Mouse (Mus musculus) neural tube, embryonic 14.5 days (tissue): ENCODE results near the gene Igfbp2. TPM values are rescaled to one million over a fixed set of nuclear protein-coding genes. Genes with fewer than 3 reads are reported as not detected.

Source experiments
- ATAC-seq: fragments of 200-750 bp; cut with Nextera tagmentation; 2 replicates; pipeline ENCODE4 v1.8.0; 2017; ENCODE audit warnings: low read depth, mild to moderate bottlenecking, moderate TSS enrichment, moderate library complexity
- H3K27ac ChIP-seq: fragments of 300-500 bp; sonication (generic); 2 replicates; pipeline ENCODE4 v1.5.1; 2014; ENCODE audit warnings: low read depth, mild to moderate bottlenecking, control low read depth, low read length, moderate library complexity, mixed read lengths
- H3K27me3 ChIP-seq: fragments of 300-500 bp; sonication (generic); 2 replicates; pipeline ENCODE4 v1.6.1; 2014; ENCODE audit warnings: low read length; ENCODE audit not compliant: control insufficient read depth, insufficient read depth
- H3K36me3 ChIP-seq: fragments of 300-500 bp; sonication (generic); 2 replicates; pipeline ENCODE4 v1.6.1; 2014; ENCODE audit warnings: low read length, mixed read lengths; ENCODE audit not compliant: control insufficient read depth, insufficient read depth
- H3K4me1 ChIP-seq: fragments of 300-500 bp; sonication (generic); 2 replicates; pipeline ENCODE4 v1.6.1; 2014; ENCODE audit warnings: low read length; ENCODE audit not compliant: control insufficient read depth, insufficient read depth
- H3K4me2 ChIP-seq: fragments of 300-500 bp; sonication (generic); 2 replicates; pipeline ENCODE4 v1.6.1; 2014; ENCODE audit warnings: mild to moderate bottlenecking, low read depth, low read length, control low read depth
- H3K4me3 ChIP-seq: fragments of 300-500 bp; sonication (generic); 2 replicates; pipeline ENCODE4 v1.5.1; 2014; ENCODE audit warnings: low read depth, low read length, control low read depth, mixed read lengths
- H3K9ac ChIP-seq: fragments of 300-500 bp; sonication (generic); replicated peaks from 2 replicates; pipeline ENCODE4 v1.6.1; 2014; ENCODE audit warnings: low read depth, mild to moderate bottlenecking, control low read depth, low read length, mixed read lengths
- H3K9me3 ChIP-seq: fragments of 300-500 bp; sonication (generic); 2 replicates; pipeline ENCODE4 v1.6.1; 2016; ENCODE audit warnings: low read length; ENCODE audit not compliant: control insufficient read depth
- WGBS: fragments of 180-500 bp; shearing (Covaris S2); extraction: QIAGEN DNeasy Blood & Tissue Kit; methylation state at CpG from one replicate; pipeline ENCODE4 v1.1.7; 2014; 5-methylcytosine and 5-hydroxymethylcytosine counted together
- polyA plus RNA-seq: library from polyadenylated mRNA; unstranded; fragments of >200 nt; fragmentation: Nextera tagmentation; extraction: Ambion mirVana; gene quantifications from 2 replicates; pipeline ENCODE4 v1.2.1, GENCODE M21; 2014

Gene Igfbp2
- polyA plus RNA-seq, 1 experiment from 2014 or later: 163 TPM

DNA sequence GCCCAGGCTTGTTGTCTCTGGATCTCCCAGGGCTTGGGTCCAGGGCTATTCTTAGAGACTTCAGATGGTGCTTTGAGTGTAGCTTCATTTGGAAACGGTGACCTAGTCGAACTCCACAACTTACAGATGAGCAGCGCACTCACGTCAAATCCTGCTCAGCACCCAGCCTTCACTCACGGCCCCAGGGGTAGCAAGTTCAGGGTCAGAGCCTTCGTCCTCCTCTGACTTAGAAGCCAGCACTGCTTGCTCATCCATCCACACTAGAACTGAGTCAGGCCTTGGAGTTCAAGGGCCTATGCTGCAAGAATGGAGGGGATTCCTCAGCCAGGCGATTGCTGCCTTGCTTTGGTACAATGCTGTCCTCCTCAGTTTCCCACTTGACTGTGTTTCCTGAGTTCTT, 15.5 kb downstream of the Igfbp2 start:
- H3K4me1 ChIP-seq: no peaks in the 10 kb centered on the region
- H3K4me2 ChIP-seq: no peak overlapping the region
- no peak overlapping the region for H3K27ac ChIP-seq
- WGBS: 91% methylated on average over 7 of the region's 7 CpGs
- H3K4me3 ChIP-seq: no peak overlapping the region
- no peaks in the 10 kb centered on the region for H3K27me3 ChIP-seq
- no peak for ATAC-seq
- no peaks in the 10 kb centered on the region for H3K9me3 ChIP-seq
- 0 out of 2 replicates have a peak, but pooled peaks cover 5% of the 10 kb centered on the region for H3K36me3 ChIP-seq
- H3K9ac ChIP-seq: no peak overlapping the region

DNA sequence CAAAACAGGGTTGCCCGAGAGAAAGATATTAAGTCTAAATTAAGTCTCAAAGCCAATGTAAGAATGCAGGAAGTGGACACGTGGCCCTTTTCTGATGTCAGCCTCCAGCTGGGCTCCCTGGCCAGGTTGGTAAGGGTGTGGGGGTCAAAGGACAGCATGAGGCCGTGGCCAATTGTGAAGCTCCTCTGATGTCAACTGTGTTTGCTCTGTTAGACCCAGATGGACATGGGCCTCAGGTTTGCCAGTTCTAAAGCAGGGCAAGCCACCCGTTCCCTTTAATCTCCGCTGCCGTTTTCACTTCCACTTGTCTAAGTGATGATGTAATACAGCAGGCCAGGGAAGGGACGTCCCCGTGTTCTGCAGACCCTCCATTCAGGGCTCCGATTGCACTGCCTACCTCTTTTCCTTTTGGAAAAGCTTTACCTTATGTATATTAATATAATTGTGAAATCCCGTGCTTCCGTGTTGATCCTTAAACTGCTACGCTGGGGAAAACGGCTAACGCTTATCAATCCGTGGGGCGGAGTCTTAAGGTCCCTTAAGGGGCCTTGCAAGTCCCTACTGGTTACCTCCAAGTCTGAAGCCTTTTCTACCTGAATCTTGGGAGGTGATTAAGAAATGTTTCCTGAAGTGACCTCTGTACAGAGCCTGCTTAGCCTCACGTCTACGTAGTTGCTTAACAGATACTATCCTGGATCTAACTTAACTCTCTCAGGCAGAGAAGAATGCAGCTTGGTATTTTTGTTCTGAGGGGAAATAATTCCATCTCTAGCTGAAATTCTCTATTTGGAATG, 18.6 kb downstream of the Igfbp2 start:
- Histone ChIP-seq H3K4me1 (no peaks in the 10 kb centered on the region), H3K27me3 (no peaks in the 10 kb centered on the region), H3K4me2 (no peak overlapping the region), H3K36me3 (no peaks in the 10 kb centered on the region), H3K27ac (no peak overlapping the region), H3K4me3 (no peak overlapping the region), H3K9me3 (no peaks in the 10 kb centered on the region), H3K9ac (no peak overlapping the region)
- ATAC-seq: no peak
- 90% methylated on average over 18 of the region's 18 CpGs for WGBS

DNA sequence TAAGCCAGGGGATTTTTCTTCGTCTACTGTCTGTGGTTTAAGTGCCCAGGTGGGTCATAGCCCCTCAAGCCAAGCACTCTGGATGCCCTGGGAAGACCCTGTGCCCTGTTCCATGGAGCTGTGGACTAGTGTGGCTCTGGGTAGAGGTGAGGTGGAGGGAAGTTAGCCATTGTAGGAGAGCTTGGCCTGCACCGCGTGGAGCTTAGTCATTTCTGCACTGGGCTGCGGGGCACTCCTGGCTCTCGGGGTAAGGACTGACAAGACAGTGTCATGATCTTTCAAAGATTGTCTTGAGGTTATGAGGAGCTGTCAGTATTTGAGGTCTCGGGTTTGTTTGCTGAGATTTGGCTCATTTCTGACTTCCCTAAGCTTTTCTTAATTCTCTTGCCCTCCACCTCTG, 20.4 kb downstream of the Igfbp2 start:
- no peak overlapping the region for H3K27ac ChIP-seq
- no peaks in the 10 kb centered on the region; the same call in 1 of the 2 replicates for H3K36me3 ChIP-seq
- no peaks in the 10 kb centered on the region for H3K9me3 ChIP-seq
- H3K9ac ChIP-seq: no peak overlapping the region
- no peaks in the 10 kb centered on the region for H3K27me3 ChIP-seq
- H3K4me3 ChIP-seq: no peak overlapping the region
- 96% methylated on average over 6 of the region's 6 CpGs for WGBS
- no peak for ATAC-seq
- H3K4me2 ChIP-seq: no peak overlapping the region
- no peaks in the 10 kb centered on the region for H3K4me1 ChIP-seq

DNA sequence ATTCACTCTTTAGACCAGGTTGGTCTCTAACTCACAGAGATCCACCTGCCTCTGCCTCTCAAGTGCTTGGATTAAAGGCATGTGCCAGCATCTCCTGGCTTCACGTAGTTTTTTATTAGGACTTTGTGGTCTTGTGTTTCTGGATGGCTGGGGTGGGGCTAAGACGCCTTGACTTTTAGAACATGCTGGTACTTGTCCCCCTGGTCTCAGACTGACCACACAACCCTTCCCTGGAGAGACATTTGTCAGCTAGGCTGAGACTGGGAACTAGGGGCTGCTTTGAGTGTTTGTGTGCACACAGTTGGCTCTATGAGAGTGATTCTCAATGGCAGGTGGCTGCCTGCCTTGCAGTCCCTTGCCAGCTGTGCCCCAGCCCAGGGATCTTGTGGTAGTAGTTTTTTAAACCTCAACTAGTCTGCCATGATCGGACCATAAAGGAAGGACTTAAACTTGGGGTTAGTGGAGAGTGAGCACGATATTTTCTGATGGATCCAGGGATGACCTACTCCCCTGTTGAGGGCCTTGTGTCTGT, 23.6 kb downstream of the Igfbp2 start:
- Histone ChIP-seq H3K4me3 (no peak overlapping the region), H3K27ac (no peak overlapping the region), H3K4me2 (no peak overlapping the region), H3K27me3 (no peaks in the 10 kb centered on the region), H3K4me1 (no peaks in the 10 kb centered on the region), H3K36me3 (peaks cover 4% of the 10 kb centered on the region; the same call in 1 of the 2 replicates), H3K9ac (no peak overlapping the region), H3K9me3 (no peaks in the 10 kb centered on the region)
- no peak for ATAC-seq
- 89% methylated on average over 4 of the region's 4 CpGs for WGBS

DNA sequence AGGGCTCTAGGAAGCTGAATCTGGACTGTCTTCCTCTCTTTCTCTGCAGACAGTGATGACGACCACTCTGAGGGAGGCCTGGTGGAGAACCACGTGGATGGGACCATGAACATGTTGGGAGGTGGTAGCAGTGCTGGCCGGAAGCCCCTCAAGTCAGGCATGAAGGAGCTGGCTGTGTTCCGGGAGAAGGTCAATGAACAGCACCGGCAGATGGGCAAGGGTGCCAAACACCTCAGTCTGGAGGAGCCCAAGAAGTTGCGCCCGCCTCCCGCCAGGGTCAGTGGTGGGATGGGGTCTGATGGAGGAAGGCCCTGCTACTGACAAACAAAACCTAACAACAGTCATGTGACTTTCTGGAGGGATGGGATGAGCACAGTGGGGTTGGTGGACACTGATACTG, 24.7 kb downstream of the Igfbp2 start:
- H3K9ac ChIP-seq: no peak overlapping the region
- peaks cover 4% of the 10 kb centered on the region; the same call in 1 of the 2 replicates for H3K36me3 ChIP-seq
- no peaks in the 10 kb centered on the region for H3K9me3 ChIP-seq
- no peak for ATAC-seq
- 91% methylated on average over 8 of the region's 8 CpGs for WGBS
- H3K4me2 ChIP-seq: no peak overlapping the region
- no peak overlapping the region for H3K27ac ChIP-seq
- no peaks in the 10 kb centered on the region for H3K27me3 ChIP-seq
- no peaks in the 10 kb centered on the region for H3K4me1 ChIP-seq
- no peak overlapping the region for H3K4me3 ChIP-seq

DNA sequence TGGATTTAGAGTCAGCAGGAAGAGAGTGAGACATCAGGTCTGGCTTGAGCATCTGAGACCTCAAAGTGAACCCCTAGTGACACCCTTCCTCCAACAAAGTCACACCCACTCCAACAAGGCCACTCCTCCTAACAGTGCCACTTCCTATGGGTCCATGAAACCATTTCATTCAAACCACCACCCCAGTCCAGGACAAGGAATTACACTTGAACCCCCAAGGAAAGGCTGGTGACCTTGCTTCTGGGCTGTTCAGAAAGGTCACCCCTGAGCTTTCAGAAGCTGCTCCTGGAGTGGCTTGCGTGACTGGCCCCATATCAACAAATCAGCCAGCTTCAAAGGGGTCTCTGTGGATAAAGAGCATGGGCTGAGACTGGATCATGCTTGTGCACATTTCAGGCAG, 29.5 kb downstream of the Igfbp2 start:
- no peak for ATAC-seq
- no peak overlapping the region for H3K4me2 ChIP-seq
- H3K4me3 ChIP-seq: no peak overlapping the region
- H3K36me3 ChIP-seq: peaks cover 4% of the 10 kb centered on the region; the same call in 1 of the 2 replicates
- no peak overlapping the region for H3K27ac ChIP-seq
- WGBS: 89% methylated on average over 1 of the region's 1 CpGs
- H3K27me3 ChIP-seq: no peaks in the 10 kb centered on the region
- H3K9ac ChIP-seq: no peak overlapping the region
- no peaks in the 10 kb centered on the region for H3K9me3 ChIP-seq
- H3K4me1 ChIP-seq: peaks cover 1% of the 10 kb centered on the region; the same call in 1 of the 2 replicates

DNA sequence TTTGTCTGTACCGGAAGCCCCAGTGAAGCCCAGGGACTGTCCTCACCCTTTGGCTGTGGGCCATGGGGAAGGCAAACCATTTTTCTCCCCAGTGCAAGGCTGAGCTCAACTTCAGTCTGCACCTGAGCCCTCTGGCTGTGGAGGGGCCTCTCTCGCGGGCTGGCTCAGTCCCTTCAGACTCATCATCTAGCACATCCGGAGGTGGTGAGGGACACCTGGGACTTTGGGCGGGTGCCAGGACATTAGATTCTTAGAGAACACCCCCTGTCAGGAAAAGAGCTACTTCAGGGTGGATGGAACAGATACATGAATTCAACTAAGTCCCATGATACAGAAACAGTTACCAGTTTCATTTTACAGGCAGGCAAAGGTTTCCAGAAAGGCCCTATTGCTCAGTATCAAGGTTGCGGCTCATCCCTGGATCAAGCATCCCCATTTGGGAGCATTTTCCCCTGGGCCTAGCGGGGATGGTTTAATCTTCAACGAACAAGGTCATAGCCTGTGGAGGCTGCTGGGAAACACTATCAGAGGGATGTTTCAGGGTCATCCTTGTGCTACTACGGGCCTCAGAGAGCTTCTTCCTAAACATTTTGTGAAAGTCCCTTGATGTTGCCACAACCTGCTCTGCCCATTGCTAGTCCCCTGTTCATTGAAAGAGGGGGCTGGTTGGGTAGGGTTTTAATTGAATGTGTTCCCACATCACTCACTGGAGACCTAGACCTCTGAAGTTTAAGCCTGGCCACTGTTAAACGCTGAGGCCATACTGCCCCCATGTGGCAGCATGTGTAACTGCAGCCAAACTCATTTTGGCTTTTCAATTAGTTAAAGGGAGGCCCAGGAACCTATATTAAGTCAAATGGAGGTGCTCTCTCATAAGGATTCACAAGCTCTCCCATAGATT, 30.3 kb downstream of the Igfbp2 start:
- ATAC-seq: peak; percentile 32; the same call in 1 of the 2 replicates

DNA sequence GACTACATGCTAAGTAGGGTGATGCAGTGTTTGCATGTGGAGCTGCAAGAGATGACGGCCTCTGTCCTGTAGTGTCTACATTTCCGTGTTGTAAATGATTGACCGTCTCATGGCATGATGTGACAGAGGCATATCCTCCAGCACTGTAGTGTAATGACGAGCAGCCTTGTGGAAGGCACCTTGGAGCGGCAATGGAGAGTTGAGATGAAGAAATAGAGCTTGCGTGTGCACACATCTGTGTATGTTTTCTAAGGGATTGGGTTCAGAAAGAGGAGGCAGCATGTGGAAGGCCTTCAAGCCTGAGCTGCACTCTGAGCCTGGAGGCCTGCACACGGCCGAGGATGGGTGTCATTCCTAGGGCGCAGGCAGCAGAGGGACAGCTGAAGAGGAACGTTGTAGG, 31.4 kb downstream of the Igfbp2 start:
- Histone ChIP-seq H3K4me3 (no peak overlapping the region), H3K27me3 (no peaks in the 10 kb centered on the region), H3K27ac (no peak overlapping the region), H3K4me1 (peaks cover 6% of the 10 kb centered on the region; the same call in 1 of the 2 replicates), H3K9me3 (no peaks in the 10 kb centered on the region), H3K36me3 (0 out of 2 replicates have a peak, but pooled peaks cover 4% of the 10 kb centered on the region), H3K9ac (no peak overlapping the region), H3K4me2 (no peak overlapping the region)
- no peak for ATAC-seq
- WGBS: 91% methylated on average over 10 of the region's 10 CpGs

More for the DNA sequence above, 30.3 kb downstream of the Igfbp2 start:
- peaks cover 6% of the 10 kb centered on the region; the same call in 1 of the 2 replicates for H3K4me1 ChIP-seq
- H3K9me3 ChIP-seq: no peaks in the 10 kb centered on the region
- 36% methylated on average over 10 of the region's 10 CpGs for WGBS
- H3K4me2 ChIP-seq: no peak overlapping the region
- no peak overlapping the region for H3K9ac ChIP-seq
- H3K27ac ChIP-seq: no peak overlapping the region
- no peak overlapping the region for H3K4me3 ChIP-seq
- H3K36me3 ChIP-seq: 0 out of 2 replicates have a peak, but pooled peaks cover 4% of the 10 kb centered on the region
- H3K27me3 ChIP-seq: no peaks in the 10 kb centered on the region
